In genomic region chr9:66283565-66284203, GRCm38 (mm10) we compare ENCODE assay signal across 8 mouse cellular contexts.
DNase-seq lines count a peak whose midpoint lies in the region; ATAC-seq lines count a peak whose summit lies in the region.

No protein-coding gene starts in this region.

- H3K9me3 ChIP-seq in neural tube, embryonic 15.5 days (replicated peaks) = no peaks in the 10 kb centered on the region
- no peaks in the 10 kb centered on the region for H3K9me3 ChIP-seq in neural tube, embryonic 11.5 days (ENCODE audit: control insufficient read depth, low read length)

- ATAC-seq in neural tube, embryonic 15.5 days (ENCODE audit: low FRiP score) = no peak
- ATAC-seq in neural tube, embryonic 11.5 days (ENCODE audit: insufficient read depth, low FRiP score, low TSS enrichment) = no peak

- H3K4me2 ChIP-seq in neural tube, embryonic 15.5 days = no peak overlapping the region
- no peak overlapping the region for H3K4me2 ChIP-seq in neural tube, embryonic 11.5 days (ENCODE audit: low read depth)

- no peaks in the 10 kb centered on the region for H3K36me3 ChIP-seq in neural tube, embryonic 15.5 days
- no peaks in the 10 kb centered on the region for H3K36me3 ChIP-seq in neural tube, embryonic 11.5 days (ENCODE audit: control insufficient read depth, insufficient read depth, low read length)

- WGBS in neural tube, embryonic 15.5 days = 18% methylated on average over 2 of the region's 2 CpGs
- 21% methylated on average over 2 of the region's 2 CpGs for WGBS in neural tube, embryonic 11.5 days

- H3K4me1 ChIP-seq in neural tube, embryonic 15.5 days = 0 out of 2 replicates have a peak, but pooled peaks cover 3% of the 10 kb centered on the region
- no peaks in the 10 kb centered on the region for H3K4me1 ChIP-seq in neural tube, embryonic 11.5 days (ENCODE audit: control insufficient read depth, insufficient read depth, low read length)

- peak; percentile 65 for DNase-seq in neural tube, embryonic 10.5 days (ENCODE audit: extremely low spot score, low spot score)
- DNase-seq in adrenal gland, adult 8-10 months = peak; percentile 34
- peak; percentile 89 for DNase-seq in embryo, embryonic 10.5 days (ENCODE audit: low spot score)
- DNase-seq in heart, postnatal 4 days = peak; percentile 59
- DNase-seq in left cerebral cortex, postnatal 10 days (ENCODE audit: extremely low spot score in 1 of 2, low spot score in 2 of 2) = peak; percentile 38 to 70
- peak; percentile 71 for DNase-seq in neural tube, embryonic 11.5 days (ENCODE audit: low spot score)
- peak; percentile 88 for DNase-seq in thymus, postnatal 4 days

- no peaks in the 10 kb centered on the region for H3K27me3 ChIP-seq in neural tube, embryonic 15.5 days (replicated peaks)
- H3K27me3 ChIP-seq in neural tube, embryonic 11.5 days (ENCODE audit: control insufficient read depth, insufficient read depth, low read length) = no peaks in the 10 kb centered on the region

- intact Hi-C loops in left cerebral cortex, postnatal 10 days (cut with DNase I) = no loop called here

- H3K27ac ChIP-seq in neural tube, embryonic 15.5 days (replicated peaks) = no peak overlapping the region
- no peak overlapping the region for H3K27ac ChIP-seq in neural tube, embryonic 11.5 days (ENCODE audit: low read depth, low read length)

- no peak overlapping the region for H3K9ac ChIP-seq in neural tube, embryonic 15.5 days (replicated peaks)
- no peak overlapping the region for H3K9ac ChIP-seq in neural tube, embryonic 11.5 days (ENCODE audit: low read length)

- H3K4me3 ChIP-seq in neural tube, embryonic 15.5 days (replicated peaks) = no peak overlapping the region
- no peak overlapping the region for H3K4me3 ChIP-seq in neural tube, embryonic 11.5 days (ENCODE audit: low read depth, low read length)

Comparison
In these comparisons a context has a peak if more than half of its experiments do, and no peak if none do; other contexts are left out.
1. DNase-seq: peak in every context shown above with its lines; median percentile 89 in embryo, embryonic 10.5 days; 88 in thymus, postnatal 4 days; 71 in neural tube, embryonic 11.5 days; 65 in neural tube, embryonic 10.5 days; 59 in heart, postnatal 4 days; 54 in left cerebral cortex, postnatal 10 days; 34 in adrenal gland, adult 8-10 months.